Mouse (Mus musculus): ENCODE measurements around the gene Gse1.

The Gse1 gene

GRCm38 (mm10) chr8:120549321-120549921 lies 321.2 kb downstream of the Gse1 start:
- DNase-seq (ENCODE audit: extremely low read depth, low read depth) = no peak

GRCm38 (mm10) chr8:120549922-120550321 lies 321.7 kb downstream of the Gse1 start:
- DNase-seq (ENCODE audit: extremely low read depth, low read depth) = no peak

GRCm38 (mm10) chr8:120550430-120550829 lies 322.2 kb downstream of the Gse1 start:
- DNase-seq (ENCODE audit: extremely low read depth, low read depth) = no peak

GRCm38 (mm10) chr8:120550937-120551676 lies 322.9 kb downstream of the Gse1 start:
- DNase-seq (ENCODE audit: extremely low read depth, low read depth) = no peak

- DNase-seq (ENCODE audit: extremely low read depth, low read depth) = no peak
These were observed 323.4 kb downstream of the Gse1 start for GRCm38 (mm10) chr8:120551677-120551980.

GRCm38 (mm10) chr8:120552509-120552908 lies 324.3 kb downstream of the Gse1 start:
- no peak for DNase-seq (ENCODE audit: extremely low read depth, low read depth)

- DNase-seq (ENCODE audit: extremely low read depth, low read depth) = no peak
These were observed 325.3 kb downstream of the Gse1 start for GRCm38 (mm10) chr8:120553441-120554123.

GRCm38 (mm10) chr8:120554466-120555039 lies 326.3 kb downstream of the Gse1 start:
- DNase-seq (ENCODE audit: extremely low read depth, low read depth) = no peak

- DNase-seq (ENCODE audit: extremely low read depth, low read depth) = no peak
These were observed 328.1 kb downstream of the Gse1 start for GRCm38 (mm10) chr8:120556198-120556892.

- DNase-seq (ENCODE audit: extremely low read depth, low read depth) = no peak
These were observed 329.1 kb downstream of the Gse1 start for GRCm38 (mm10) chr8:120557170-120557965.

GRCm38 (mm10) chr8:120558162-120558561 lies 329.9 kb downstream of the Gse1 start:
- DNase-seq (ENCODE audit: extremely low read depth, low read depth) = no peak

GRCm38 (mm10) chr8:120559654-120560053 lies 331.4 kb downstream of the Gse1 start:
- DNase-seq (ENCODE audit: extremely low read depth, low read depth) = no peak

GRCm38 (mm10) chr8:120560535-120560934 lies 332.3 kb downstream of the Gse1 start:
- no peak for DNase-seq (ENCODE audit: extremely low read depth, low read depth)

GRCm38 (mm10) chr8:120561539-120562435 lies 333.5 kb downstream of the Gse1 start:
- no peak for DNase-seq (ENCODE audit: extremely low read depth, low read depth)

GRCm38 (mm10) chr8:120562680-120563347 lies 334.6 kb downstream of the Gse1 start:
- DNase-seq (ENCODE audit: extremely low read depth, low read depth) = no peak

- DNase-seq (ENCODE audit: extremely low read depth, low read depth) = no peak
These were observed 335.1 kb downstream of the Gse1 start for GRCm38 (mm10) chr8:120563348-120563724.

GRCm38 (mm10) chr8:120563851-120564837 lies 335.9 kb downstream of the Gse1 start:
- DNase-seq (ENCODE audit: extremely low read depth, low read depth) = peak; percentile 97

GRCm38 (mm10) chr8:120565151-120565711 lies 337.0 kb downstream of the Gse1 start:
- DNase-seq (ENCODE audit: extremely low read depth, low read depth) = no peak
